Mouse (Mus musculus): Measurements from ENCODE around the gene 4930426L09Rik. TPM values are rescaled to one million over a fixed set of nuclear protein-coding genes. Genes with fewer than 3 reads are reported as not detected.

Gene 4930426L09Rik
- 0.16 and 0.29 TPM in 2 replicates for polyA plus RNA-seq (2015; fragmentation: Nextera tagmentation; extraction: Ambion mirVana)

- peak within 1 kb of the TSS; percentile 76 for H3K4me3 ChIP-seq
- no peaks in the 10 kb centered on the region for H3K36me3 ChIP-seq
- no peaks in the 10 kb centered on the region for H3K9me3 ChIP-seq
- ATAC-seq (ENCODE audit: insufficient number of reproducible peaks, low FRiP score, low TSS enrichment, low read depth): peak; percentile 95
- H3K27me3 ChIP-seq: no peaks in the 10 kb centered on the region
- peak within 1 kb of the TSS; percentile 57 for H3K9ac ChIP-seq
- peaks cover 10% of the 10 kb centered on the region for H3K4me1 ChIP-seq
- peak within 1 kb of the TSS; percentile 93 for H3K4me2 ChIP-seq
- under 1% methylated on average over 66 of the region's 66 CpGs for WGBS
- peak within 1 kb of the TSS; percentile 89 for H3K27ac ChIP-seq
Observed at GRCm38 (mm10) chr2:18998054-18998478, at the start of gene 4930426L09Rik, which contains the start of gene Pip4k2a. 4930426L09Rik (plus strand) TSS chr2:18998343. Pip4k2a (minus strand) TSS chr2:18998126.

GRCm38 (mm10) chr2:18948741-18949140 is 49.4 kb upstream of the 4930426L09Rik start:
- Histone ChIP-seq H3K36me3 (no peaks in the 10 kb centered on the region), H3K9me3 (no peaks in the 10 kb centered on the region), H3K4me1 (peaks cover 25% of the 10 kb centered on the region), H3K27me3 (0 out of 2 replicates have a peak, but pooled peaks cover 12% of the 10 kb centered on the region), H3K4me2 (no peak overlapping the region), H3K4me3 (no peak overlapping the region), H3K27ac (no peak overlapping the region), H3K9ac (no peak overlapping the region)
- 45% methylated on average over 7 of the region's 7 CpGs for WGBS
- no peak for ATAC-seq (ENCODE audit: insufficient number of reproducible peaks, low FRiP score, low TSS enrichment, low read depth)

GRCm38 (mm10) chr2:18950758-18951157 is 47.4 kb upstream of the 4930426L09Rik start:
- no peak overlapping the region for H3K27ac ChIP-seq
- 72% methylated on average over 2 of the region's 2 CpGs for WGBS
- peaks cover 31% of the 10 kb centered on the region for H3K4me1 ChIP-seq
- H3K4me2 ChIP-seq: no peak overlapping the region
- no peak overlapping the region for H3K9ac ChIP-seq
- ATAC-seq (ENCODE audit: insufficient number of reproducible peaks, low FRiP score, low TSS enrichment, low read depth): no peak
- H3K9me3 ChIP-seq: no peaks in the 10 kb centered on the region
- no peak overlapping the region for H3K4me3 ChIP-seq
- no peaks in the 10 kb centered on the region for H3K36me3 ChIP-seq
- H3K27me3 ChIP-seq: 0 out of 2 replicates have a peak, but pooled peaks cover 8% of the 10 kb centered on the region

- H3K4me3 ChIP-seq: no peak overlapping the region
- no peak overlapping the region for H3K4me2 ChIP-seq
- no peak overlapping the region for H3K27ac ChIP-seq
- H3K36me3 ChIP-seq: no peaks in the 10 kb centered on the region
- 39% methylated on average over 7 of the region's 7 CpGs for WGBS
- 0 out of 2 replicates have a peak, but pooled peaks cover 4% of the 10 kb centered on the region for H3K27me3 ChIP-seq
- no peak for ATAC-seq (ENCODE audit: insufficient number of reproducible peaks, low FRiP score, low TSS enrichment, low read depth)
- H3K4me1 ChIP-seq: peaks cover 28% of the 10 kb centered on the region
- no peak overlapping the region for H3K9ac ChIP-seq
- no peaks in the 10 kb centered on the region for H3K9me3 ChIP-seq
Observed at GRCm38 (mm10) chr2:18952102-18952673, 46.0 kb upstream of the 4930426L09Rik start.

GRCm38 (mm10) chr2:18954422-18954821 is 43.7 kb upstream of the 4930426L09Rik start:
- ATAC-seq (ENCODE audit: insufficient number of reproducible peaks, low FRiP score, low TSS enrichment, low read depth): no peak
- peaks cover under 1% of the 10 kb centered on the region; the same call in 1 of the 2 replicates for H3K27me3 ChIP-seq
- no peak overlapping the region for H3K9ac ChIP-seq
- no peak overlapping the region for H3K4me3 ChIP-seq
- H3K9me3 ChIP-seq: no peaks in the 10 kb centered on the region
- no peaks in the 10 kb centered on the region for H3K36me3 ChIP-seq
- no peak overlapping the region for H3K27ac ChIP-seq
- WGBS: 52% methylated on average over 4 of the region's 4 CpGs
- H3K4me1 ChIP-seq: peaks cover 24% of the 10 kb centered on the region
- H3K4me2 ChIP-seq: no peak overlapping the region

- no peak overlapping the region for H3K4me3 ChIP-seq
- WGBS: 29% methylated on average over 4 of the region's 4 CpGs
- no peak overlapping the region for H3K4me2 ChIP-seq
- peaks cover 24% of the 10 kb centered on the region for H3K4me1 ChIP-seq
- H3K9me3 ChIP-seq: no peaks in the 10 kb centered on the region
- no peak for ATAC-seq (ENCODE audit: insufficient number of reproducible peaks, low FRiP score, low TSS enrichment, low read depth)
- no peak overlapping the region for H3K27ac ChIP-seq
- no peak overlapping the region for H3K9ac ChIP-seq
- no peaks in the 10 kb centered on the region for H3K36me3 ChIP-seq
- no peaks in the 10 kb centered on the region; the same call in 1 of the 2 replicates for H3K27me3 ChIP-seq
Observed at GRCm38 (mm10) chr2:18955022-18955421, 43.1 kb upstream of the 4930426L09Rik start.

- Histone ChIP-seq H3K27ac (no peak overlapping the region), H3K27me3 (no peaks in the 10 kb centered on the region; the same call in 1 of the 2 replicates), H3K4me2 (no peak overlapping the region), H3K4me1 (peaks cover 28% of the 10 kb centered on the region), H3K4me3 (no peak overlapping the region), H3K36me3 (no peaks in the 10 kb centered on the region), H3K9me3 (no peaks in the 10 kb centered on the region), H3K9ac (no peak overlapping the region)
- ATAC-seq (ENCODE audit: insufficient number of reproducible peaks, low FRiP score, low TSS enrichment, low read depth): no peak
- WGBS: 82% methylated on average over 13 of the region's 13 CpGs
Observed at GRCm38 (mm10) chr2:18955671-18956070, 42.5 kb upstream of the 4930426L09Rik start.

GRCm38 (mm10) chr2:18956424-18956823 is 41.7 kb upstream of the 4930426L09Rik start:
- no peak overlapping the region for H3K4me3 ChIP-seq
- no peaks in the 10 kb centered on the region for H3K36me3 ChIP-seq
- 84% methylated on average over 3 of the region's 3 CpGs for WGBS
- no peak overlapping the region for H3K27ac ChIP-seq
- peaks cover 31% of the 10 kb centered on the region for H3K4me1 ChIP-seq
- H3K27me3 ChIP-seq: no peaks in the 10 kb centered on the region; the same call in 1 of the 2 replicates
- no peaks in the 10 kb centered on the region for H3K9me3 ChIP-seq
- no peak for ATAC-seq (ENCODE audit: insufficient number of reproducible peaks, low FRiP score, low TSS enrichment, low read depth)
- H3K9ac ChIP-seq: no peak overlapping the region
- H3K4me2 ChIP-seq: no peak overlapping the region

- Histone ChIP-seq H3K9ac (no peak overlapping the region), H3K4me3 (no peak overlapping the region), H3K4me1 (peaks cover 31% of the 10 kb centered on the region), H3K9me3 (no peaks in the 10 kb centered on the region), H3K27ac (no peak overlapping the region), H3K36me3 (no peaks in the 10 kb centered on the region), H3K4me2 (no peak overlapping the region), H3K27me3 (no peaks in the 10 kb centered on the region; the same call in 1 of the 2 replicates)
- ATAC-seq (ENCODE audit: insufficient number of reproducible peaks, low FRiP score, low TSS enrichment, low read depth): no peak
- WGBS: 62% methylated on average over 7 of the region's 7 CpGs
Observed at GRCm38 (mm10) chr2:18956945-18957344, 41.2 kb upstream of the 4930426L09Rik start.

GRCm38 (mm10) chr2:18957459-18957858 is 40.7 kb upstream of the 4930426L09Rik start:
- no peak overlapping the region for H3K4me2 ChIP-seq
- H3K9ac ChIP-seq: no peak overlapping the region
- WGBS: 83% methylated on average over 7 of the region's 7 CpGs
- H3K36me3 ChIP-seq: no peaks in the 10 kb centered on the region
- no peak overlapping the region for H3K4me3 ChIP-seq
- peaks cover 26% of the 10 kb centered on the region for H3K4me1 ChIP-seq
- H3K9me3 ChIP-seq: no peaks in the 10 kb centered on the region
- H3K27ac ChIP-seq: no peak overlapping the region
- no peaks in the 10 kb centered on the region; the same call in 1 of the 2 replicates for H3K27me3 ChIP-seq
- no peak for ATAC-seq (ENCODE audit: insufficient number of reproducible peaks, low FRiP score, low TSS enrichment, low read depth)

- no peaks in the 10 kb centered on the region for H3K9me3 ChIP-seq
- H3K27ac ChIP-seq: no peak overlapping the region
- no peak overlapping the region for H3K4me3 ChIP-seq
- no peak for ATAC-seq (ENCODE audit: insufficient number of reproducible peaks, low FRiP score, low TSS enrichment, low read depth)
- H3K36me3 ChIP-seq: no peaks in the 10 kb centered on the region
- H3K4me1 ChIP-seq: peaks cover 22% of the 10 kb centered on the region
- H3K27me3 ChIP-seq: no peaks in the 10 kb centered on the region; the same call in 1 of the 2 replicates
- 79% methylated on average over 9 of the region's 9 CpGs for WGBS
- no peak overlapping the region for H3K9ac ChIP-seq
- no peak overlapping the region for H3K4me2 ChIP-seq
Observed at GRCm38 (mm10) chr2:18958044-18958443, 40.1 kb upstream of the 4930426L09Rik start.

GRCm38 (mm10) chr2:18958501-18958900 is 39.6 kb upstream of the 4930426L09Rik start:
- 84% methylated on average over 5 of the region's 5 CpGs for WGBS
- H3K9me3 ChIP-seq: no peaks in the 10 kb centered on the region
- no peak overlapping the region for H3K4me2 ChIP-seq
- no peak for ATAC-seq (ENCODE audit: insufficient number of reproducible peaks, low FRiP score, low TSS enrichment, low read depth)
- no peaks in the 10 kb centered on the region for H3K36me3 ChIP-seq
- H3K27me3 ChIP-seq: no peaks in the 10 kb centered on the region; the same call in 1 of the 2 replicates
- no peak overlapping the region for H3K9ac ChIP-seq
- H3K4me1 ChIP-seq: peaks cover 18% of the 10 kb centered on the region
- no peak overlapping the region for H3K27ac ChIP-seq
- H3K4me3 ChIP-seq: no peak overlapping the region
